Mouse (Mus musculus) C2C12 (cell line): ENCODE measurements around the gene Sept4. TPM values are rescaled to one million over a fixed set of nuclear protein-coding genes. Genes with fewer than 3 reads are reported as not detected.

Experiments
- H3K27me3 ChIP-seq: one replicate; pipeline ENCODE4 v1.6.1; 2011; ENCODE audit not compliant: control insufficient read depth, insufficient read depth, insufficient read length
- H3K36me3 ChIP-seq: one replicate; pipeline ENCODE4 v1.6.1; 2011; ENCODE audit not compliant: control insufficient read depth, insufficient read depth
- H3K4me3 ChIP-seq: one replicate; pipeline ENCODE4 v1.5.1; 2011; ENCODE audit warnings: mild to moderate bottlenecking, control low read depth; ENCODE audit not compliant: poor library complexity, insufficient read depth, severe bottlenecking
- H3K79me2 ChIP-seq: one replicate; pipeline ENCODE4 v1.6.1; 2011; ENCODE audit not compliant: control insufficient read depth, insufficient read depth
- H3K79me3 ChIP-seq: one replicate; pipeline ENCODE4 v1.6.1; 2011; ENCODE audit warnings: low read depth, control low read depth
- H3ac ChIP-seq: one replicate; pipeline ENCODE3; 2011; ENCODE audit warnings: low read depth; ENCODE audit not compliant: control insufficient read depth, insufficient read length
- CEBPB ChIP-seq: IDR thresholded peaks from one replicate; pipeline ENCODE4 v1.6.1; 2011; ENCODE audit warnings: low read depth, mild to moderate bottlenecking, control low read depth, moderate library complexity
- CTCF ChIP-seq: IDR thresholded peaks from one replicate; pipeline ENCODE4 v1.5.1; 2011; ENCODE audit not compliant: control insufficient read depth, insufficient read depth, insufficient read length
- FOSL1 ChIP-seq: IDR thresholded peaks from one replicate; pipeline ENCODE4 v1.8.0; 2011; ENCODE audit warnings: mild to moderate bottlenecking, low read length; ENCODE audit not compliant: poor library complexity, insufficient read depth, severe bottlenecking
- MAX ChIP-seq: IDR thresholded peaks from one replicate; pipeline ENCODE4 v1.6.1; 2011; ENCODE audit warnings: mild to moderate bottlenecking, control low read depth
- MYOD1 ChIP-seq: IDR thresholded peaks from one replicate; pipeline ENCODE4 v1.6.1; 2011; ENCODE audit warnings: low read depth; ENCODE audit not compliant: control insufficient read depth, insufficient read length
- MYOG ChIP-seq: IDR thresholded peaks from one replicate; pipeline ENCODE4 v1.6.1; 2011; ENCODE audit not compliant: control insufficient read depth, insufficient read length; ENCODE audit errors: extremely low read depth
- USF1 ChIP-seq: IDR thresholded peaks from one replicate; pipeline ENCODE4 v1.6.1; 2011; ENCODE audit warnings: low read depth, mild to moderate bottlenecking, control low read depth, moderate library complexity
- polyA plus RNA-seq: library from polyadenylated mRNA; unstranded; fragments of >200 nt; fragmentation: generic; extraction: Trizol; gene quantifications from one replicate; pipeline ENCODE4 v1.2.1, GENCODE M21; 2012; ENCODE audit warnings: missing spikeins

Sept4 gene
- polyA plus RNA-seq, 1 experiment: 0.19 TPM

DNA sequence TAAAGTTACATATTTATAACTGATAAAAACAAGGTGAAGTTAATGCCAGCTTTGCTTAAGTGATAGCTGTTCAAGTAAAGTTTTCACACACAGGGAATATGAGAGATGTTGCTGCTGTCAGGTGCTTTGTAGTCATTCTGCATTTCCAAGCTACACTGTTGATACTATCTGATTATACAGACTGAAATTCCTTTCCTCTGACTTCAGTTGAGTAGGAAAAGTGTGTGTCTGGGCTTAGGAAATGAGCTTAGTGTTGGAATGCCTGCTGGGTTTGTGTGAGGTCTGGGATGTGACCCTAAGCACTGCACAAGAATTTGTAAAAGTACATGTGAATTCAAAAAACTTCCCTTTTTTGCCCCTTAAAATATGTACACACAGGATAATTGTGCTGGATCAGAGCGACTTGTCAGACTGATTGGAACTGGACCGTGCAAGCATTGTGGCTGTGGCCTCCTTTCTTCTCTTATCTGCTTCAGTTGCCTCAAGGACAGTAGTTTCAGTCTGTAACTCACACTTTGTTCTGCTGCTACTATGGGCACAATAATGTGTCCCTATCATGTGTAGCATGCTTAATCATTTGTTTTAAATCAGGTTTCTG, 13.5 kb upstream of the Sept4 start:
- peaks cover 26% of the 10 kb centered on the region for H3K27me3 ChIP-seq
- H3K36me3 ChIP-seq: no peaks in the 10 kb centered on the region
- no peaks in the 10 kb centered on the region for H3K79me3 ChIP-seq
- H3K79me2 ChIP-seq: no peaks in the 10 kb centered on the region
- no peak for TF ChIP-seq FOSL1
- no peak for TF ChIP-seq USF1
- no peak for TF ChIP-seq CTCF
- TF ChIP-seq MYOG: no peak
- no peak for TF ChIP-seq MYOD1
- TF ChIP-seq CEBPB: no peak
- TF ChIP-seq MAX: no peak
- H3ac ChIP-seq: no peak overlapping the region
- H3K4me3 ChIP-seq: no peak overlapping the region

DNA sequence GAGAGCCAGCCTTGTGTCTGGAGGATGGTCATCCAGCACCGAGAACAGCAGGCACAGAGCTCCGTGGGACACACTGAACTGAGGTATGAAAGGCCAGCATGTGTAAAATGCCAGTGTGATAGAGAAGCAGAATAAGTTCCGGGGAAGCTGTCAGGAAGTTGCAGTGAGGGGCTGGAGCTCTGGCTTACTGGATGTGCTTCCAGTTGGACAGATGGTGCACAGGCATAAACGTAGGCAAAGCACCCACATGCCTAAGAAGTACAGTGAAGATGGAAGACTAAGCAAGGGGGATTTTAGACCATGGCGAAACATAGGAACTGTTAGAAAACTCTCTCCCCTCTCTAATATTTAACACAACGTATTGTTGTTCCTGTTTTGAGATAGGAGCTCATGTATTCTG, 7.5 kb upstream of the Sept4 start:
- no peak overlapping the region for H3K4me3 ChIP-seq
- no peaks in the 10 kb centered on the region for H3K79me2 ChIP-seq
- TF ChIP-seq MYOG (no peak), CTCF (no peak), MYOD1 (no peak), MAX (no peak), FOSL1 (no peak), USF1 (no peak), CEBPB (no peak)
- H3K36me3 ChIP-seq: no peaks in the 10 kb centered on the region
- no peak overlapping the region for H3ac ChIP-seq
- peaks cover 32% of the 10 kb centered on the region for H3K27me3 ChIP-seq
- H3K79me3 ChIP-seq: no peaks in the 10 kb centered on the region

DNA sequence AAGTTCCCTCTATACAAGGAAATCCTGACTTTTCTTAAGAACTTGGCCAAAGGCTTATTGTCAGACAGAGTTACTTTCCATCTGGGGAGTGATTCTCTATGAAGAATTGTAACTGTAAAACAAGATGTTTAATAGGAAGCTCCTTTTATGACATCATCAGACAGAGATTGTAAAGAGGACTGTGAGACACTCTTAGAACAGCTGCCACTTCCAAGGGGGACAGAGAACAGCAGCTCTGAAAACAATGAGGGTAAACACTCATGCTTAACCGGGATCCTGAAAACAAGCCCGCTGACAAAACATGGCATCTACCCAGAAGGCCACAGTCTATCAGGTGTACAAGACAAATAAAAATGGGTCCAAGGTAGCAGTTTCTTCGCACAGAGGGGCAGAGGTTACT, 2.2 kb upstream of the Sept4 start, which contains the start of gene Gm11492:
Gm11492 (plus strand) TSS at position 153 of the 400 bp plus-strand sequence.
- H3K4me3 ChIP-seq: no peak within 1 kb of the TSS
- no peaks in the 10 kb centered on the region for H3K79me2 ChIP-seq
- no peak for TF ChIP-seq FOSL1
- no peak for TF ChIP-seq USF1
- TF ChIP-seq CTCF: no peak
- TF ChIP-seq MYOG: no peak
- TF ChIP-seq MAX: no peak
- no peak for TF ChIP-seq MYOD1
- TF ChIP-seq CEBPB: no peak
- no peaks in the 10 kb centered on the region for H3K79me3 ChIP-seq
- H3K36me3 ChIP-seq: no peaks in the 10 kb centered on the region
- no peak within 1 kb of the TSS for H3ac ChIP-seq
- H3K27me3 ChIP-seq: peaks cover 61% of the 10 kb centered on the region

DNA sequence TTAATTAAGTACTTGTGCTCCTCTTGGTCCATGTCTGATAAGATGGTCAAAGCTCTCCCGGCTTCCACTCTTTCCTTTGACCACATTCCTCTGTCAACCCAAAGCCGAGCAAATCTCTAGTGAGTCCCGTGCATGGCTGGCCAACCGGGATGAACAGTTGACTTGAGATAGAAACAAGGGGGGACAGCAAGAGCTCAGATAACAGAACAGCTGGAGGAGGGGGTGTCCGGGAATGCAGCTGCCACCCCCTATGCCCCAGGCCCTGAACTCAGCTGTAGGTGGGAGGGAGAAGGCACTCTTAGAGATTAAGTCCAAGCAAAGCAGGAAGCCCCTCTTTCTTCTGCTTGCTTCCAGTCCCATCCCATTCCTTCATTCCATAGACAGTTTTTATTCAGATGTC, 2.0 kb downstream of the Sept4 start:
- no peak overlapping the region for H3ac ChIP-seq
- no peaks in the 10 kb centered on the region for H3K36me3 ChIP-seq
- peaks cover 67% of the 10 kb centered on the region for H3K27me3 ChIP-seq
- no peak overlapping the region for H3K4me3 ChIP-seq
- no peaks in the 10 kb centered on the region for H3K79me3 ChIP-seq
- TF ChIP-seq MYOG (no peak), CTCF (no peak), MYOD1 (no peak)
- H3K79me2 ChIP-seq: no peaks in the 10 kb centered on the region

DNA sequence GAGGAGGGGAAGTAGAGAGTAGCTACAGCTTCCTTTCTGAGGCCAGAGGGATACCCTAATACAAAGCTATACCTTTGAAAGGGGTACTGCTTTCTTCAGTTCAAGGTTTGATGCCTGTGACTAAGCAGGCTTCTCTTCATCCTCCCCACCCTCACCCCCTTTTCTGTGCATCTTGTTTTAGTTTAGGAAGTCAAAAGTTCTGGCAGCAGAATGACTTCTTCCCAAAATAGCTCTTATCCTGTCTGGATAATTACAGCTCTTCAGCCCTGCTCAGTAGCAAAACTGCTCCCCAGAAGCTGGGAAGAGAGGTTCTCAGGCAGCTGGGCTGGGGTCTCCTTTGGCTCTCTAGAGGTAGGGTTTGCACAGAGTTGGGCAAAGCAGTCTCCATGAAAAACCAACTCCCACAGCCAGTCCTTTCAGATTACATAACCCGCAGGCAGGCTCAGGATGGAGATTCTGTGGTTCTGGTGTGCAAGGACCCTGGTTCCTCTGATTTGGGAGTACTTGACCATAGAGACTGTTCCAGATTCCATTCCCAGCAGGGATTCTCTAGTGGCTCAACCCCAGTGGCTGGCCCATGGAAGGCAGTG, 2.8 kb downstream of the Sept4 start:
- Histone ChIP-seq H3K79me3 (no peaks in the 10 kb centered on the region), H3K79me2 (no peaks in the 10 kb centered on the region), H3K36me3 (no peaks in the 10 kb centered on the region)

DNA sequence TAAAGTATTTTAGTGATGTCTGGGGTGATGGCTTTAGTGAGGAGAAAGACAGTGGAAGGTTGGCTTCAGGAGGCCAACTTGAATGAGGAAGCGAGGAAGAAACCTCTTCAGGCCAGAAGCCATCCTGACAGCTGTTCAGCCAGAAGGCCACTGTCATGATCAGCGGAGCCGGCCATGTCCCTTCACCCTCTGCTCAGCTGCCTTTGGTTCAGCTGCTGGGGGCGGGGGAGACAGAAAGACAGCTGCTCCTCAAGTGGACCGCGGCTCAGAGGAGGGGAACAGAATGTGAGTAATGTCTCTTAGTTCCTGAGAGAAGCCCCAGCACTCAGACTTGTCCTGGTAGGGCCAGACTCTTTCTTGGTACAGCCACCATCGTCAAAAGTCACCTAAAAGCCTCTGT, 5.0 kb downstream of the Sept4 start:
- TF ChIP-seq FOSL1: no peak
- no peak for TF ChIP-seq CEBPB
- no peak for TF ChIP-seq MYOD1
- TF ChIP-seq MAX: no peak
- no peak for TF ChIP-seq CTCF
- TF ChIP-seq USF1: no peak
- TF ChIP-seq MYOG: no peak
- Histone ChIP-seq H3K4me3 (no peak overlapping the region), H3ac (no peak overlapping the region), H3K79me2 (no peaks in the 10 kb centered on the region), H3K79me3 (no peaks in the 10 kb centered on the region), H3K27me3 (peaks cover 66% of the 10 kb centered on the region), H3K36me3 (no peaks in the 10 kb centered on the region)

More for the DNA sequence above, 2.8 kb downstream of the Sept4 start:
- peaks cover 67% of the 10 kb centered on the region for H3K27me3 ChIP-seq
- no peak overlapping the region for H3K4me3 ChIP-seq
- TF ChIP-seq MAX (no peak), USF1 (no peak), MYOG (no peak), CTCF (no peak), FOSL1 (no peak), CEBPB (no peak), MYOD1 (no peak)
- H3ac ChIP-seq: no peak overlapping the region
